Mouse (Mus musculus): ENCODE results near the gene BC030499.

The BC030499 gene

GRCm38 (mm10) chr11:78310861-78311511, 20.3 kb downstream of the BC030499 start:
- DNase-seq: no peak

- DNase-seq: no peak
Observed at GRCm38 (mm10) chr11:78313662-78314061, 23.0 kb downstream of the BC030499 start.

- DNase-seq: no peak
Observed at GRCm38 (mm10) chr11:78318411-78318810, 27.8 kb downstream of the BC030499 start.

- DNase-seq: no peak
Observed at GRCm38 (mm10) chr11:78322076-78322831, 31.6 kb downstream of the BC030499 start.

GRCm38 (mm10) chr11:78322860-78323259, 32.2 kb downstream of the BC030499 start, which contains the start of gene Aldoc:
TSS of gene Aldoc (plus strand) at chr11:78322968.
- peak; percentile 91 for DNase-seq

- DNase-seq: no peak
Observed at GRCm38 (mm10) chr11:78324000-78324785, 33.6 kb downstream of the BC030499 start.

GRCm38 (mm10) chr11:78324965-78325364, 34.3 kb downstream of the BC030499 start:
- no peak for DNase-seq

- DNase-seq: no peak
Observed at GRCm38 (mm10) chr11:78327215-78327614, 36.6 kb downstream of the BC030499 start.

- DNase-seq: peak; percentile 98
Observed at GRCm38 (mm10) chr11:78327634-78328511, 37.2 kb downstream of the BC030499 start, which contains the start of gene Pigs. TSS of gene Pigs (plus strand) at chr11:78328415.

- DNase-seq: no peak
Observed at GRCm38 (mm10) chr11:78328512-78329056, 37.9 kb downstream of the BC030499 start.

- no peak for DNase-seq
Observed at GRCm38 (mm10) chr11:78332676-78333075, 42.0 kb downstream of the BC030499 start.

GRCm38 (mm10) chr11:78333992-78334391, 43.4 kb downstream of the BC030499 start:
- no peak for DNase-seq

- no peak for DNase-seq
Observed at GRCm38 (mm10) chr11:78337040-78337439, 46.4 kb downstream of the BC030499 start.

GRCm38 (mm10) chr11:78341702-78342101, 51.1 kb downstream of the BC030499 start:
- DNase-seq: no peak

GRCm38 (mm10) chr11:78343381-78344327, 53.0 kb downstream of the BC030499 start, which contains the start of gene Unc119:
TSS of gene Unc119 (plus strand) at chr11:78343482.
- peak; percentile 89 for DNase-seq

GRCm38 (mm10) chr11:78344328-78344889, 53.8 kb downstream of the BC030499 start:
- DNase-seq: peak; percentile 79

- peak; percentile 48 for DNase-seq
Observed at GRCm38 (mm10) chr11:78344890-78345715, 54.5 kb downstream of the BC030499 start.

- peak; percentile 36 for DNase-seq
Observed at GRCm38 (mm10) chr11:78345801-78346200, 55.2 kb downstream of the BC030499 start.

All from liver (tissue).